Mouse (Mus musculus) 416B (cell line): Measurements from ENCODE around the gene Zyx.

Source experiments
- DNase-seq: peaks from one replicate; pipeline ENCODE4 v3.0.0; 2011; ENCODE audit warnings: low read depth

Zyx gene

GRCm38 (mm10) chr6:42350968-42351775 is 1.7 kb downstream of the Zyx start:
- DNase-seq = no peak

GRCm38 (mm10) chr6:42351776-42352485 is 2.5 kb downstream of the Zyx start:
- peak; percentile 40 for DNase-seq

GRCm38 (mm10) chr6:42352486-42352846 is 3.0 kb downstream of the Zyx start:
- no peak for DNase-seq

GRCm38 (mm10) chr6:42353180-42353579 is 3.8 kb downstream of the Zyx start:
- peak; percentile 95 for DNase-seq

GRCm38 (mm10) chr6:42354076-42355019 is 4.9 kb downstream of the Zyx start:
- peak; percentile 97 for DNase-seq

GRCm38 (mm10) chr6:42355366-42355765 is 5.9 kb downstream of the Zyx start:
- DNase-seq = no peak

- DNase-seq = no peak
Measured at GRCm38 (mm10) chr6:42355794-42356600, 6.6 kb downstream of the Zyx start.

- no peak for DNase-seq
Measured at GRCm38 (mm10) chr6:42356913-42357312, 7.5 kb downstream of the Zyx start.

GRCm38 (mm10) chr6:42357901-42358300 is 8.5 kb downstream of the Zyx start:
- no peak for DNase-seq

GRCm38 (mm10) chr6:42358901-42359300 is 9.5 kb downstream of the Zyx start:
- no peak for DNase-seq

- DNase-seq = no peak
Measured at GRCm38 (mm10) chr6:42359364-42360147, 10.1 kb downstream of the Zyx start.

- no peak for DNase-seq
Measured at GRCm38 (mm10) chr6:42360231-42360840, 10.9 kb downstream of the Zyx start.

- no peak for DNase-seq
Measured at GRCm38 (mm10) chr6:42361041-42361895, 11.8 kb downstream of the Zyx start.

GRCm38 (mm10) chr6:42362074-42362473 is 12.6 kb downstream of the Zyx start:
- no peak for DNase-seq

- no peak for DNase-seq
Measured at GRCm38 (mm10) chr6:42362497-42362896, 13.1 kb downstream of the Zyx start.

GRCm38 (mm10) chr6:42362974-42363373 is 13.5 kb downstream of the Zyx start:
- DNase-seq = peak; percentile 40

- no peak for DNase-seq
Measured at GRCm38 (mm10) chr6:42364066-42364465, 14.6 kb downstream of the Zyx start.

GRCm38 (mm10) chr6:42364607-42365006 is 15.2 kb downstream of the Zyx start:
- no peak for DNase-seq

- no peak for DNase-seq
Measured at GRCm38 (mm10) chr6:42365215-42365614, 15.8 kb downstream of the Zyx start.
